Mouse (Mus musculus) testis, adult 2 months (tissue): ENCODE results near the gene Hmga2.

ENCODE experiments used
- CTCF ChIP-seq: fragments of 200-500 bp; IDR thresholded peaks from 2 replicates; pipeline ENCODE4 v1.5.1; 2012; ENCODE audit warnings: low read depth, mild to moderate bottlenecking, inconsistent platforms, low read length, moderate library complexity; ENCODE audit not compliant: control insufficient read depth, insufficient read depth, insufficient replicate concordance
- POLR2A ChIP-seq: fragments of 200-500 bp; IDR thresholded peaks from 2 replicates; pipeline ENCODE4 v1.6.1; 2012; ENCODE audit warnings: low read depth, mild to moderate bottlenecking, inconsistent platforms, low read length, moderate library complexity; ENCODE audit not compliant: control insufficient read depth

DNA sequence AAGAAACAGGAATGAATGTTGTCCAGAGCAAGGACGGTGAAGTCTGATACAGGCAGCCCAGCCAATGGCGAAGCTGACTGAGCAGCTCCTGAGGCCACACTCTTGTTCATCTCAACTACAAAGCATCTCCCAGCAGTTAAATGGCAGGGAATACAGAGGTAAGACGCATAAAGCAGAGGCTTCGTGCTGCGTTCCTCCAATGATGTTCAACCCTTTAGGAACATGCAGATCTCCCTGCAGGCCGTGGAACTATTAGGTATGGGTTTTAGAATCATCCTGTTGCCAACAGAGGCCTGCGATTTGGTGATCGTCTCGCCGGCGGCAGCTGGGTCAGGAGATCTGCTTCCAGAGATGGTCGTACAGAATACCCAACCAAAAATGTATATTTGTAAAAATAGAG, 59.6 kb downstream of the Hmga2 start:
- TF ChIP-seq CTCF: no peak
- TF ChIP-seq POLR2A: no peak
